Mouse (Mus musculus) intestine, postnatal 0 days (tissue): ENCODE data around the gene Atp1b2. TPM values are rescaled to one million over a fixed set of nuclear protein-coding genes. Genes with fewer than 3 reads are reported as not detected.

Source experiments
- ATAC-seq: fragments of 200-750 bp; cut with Nextera tagmentation; 2 replicates; pipeline ENCODE4 v1.8.0; 2017; ENCODE audit warnings: mild to moderate bottlenecking, moderate TSS enrichment, moderate library complexity
- H3K27ac ChIP-seq: fragments of 300-500 bp; sonication (generic); 2 replicates; pipeline ENCODE4 v1.5.1; 2014; ENCODE audit warnings: mild to moderate bottlenecking, low read depth, low read length, moderate library complexity
- H3K27me3 ChIP-seq: fragments of 300-500 bp; sonication (generic); replicated peaks from 2 replicates; pipeline ENCODE4 v1.6.1; 2014; ENCODE audit warnings: low read length, mixed read lengths; ENCODE audit not compliant: control insufficient read depth, insufficient read depth
- H3K36me3 ChIP-seq: fragments of 300-500 bp; sonication (generic); 2 replicates; pipeline ENCODE4 v1.6.1; 2014; ENCODE audit warnings: mild to moderate bottlenecking, moderate library complexity; ENCODE audit not compliant: control insufficient read depth, insufficient read depth
- H3K4me1 ChIP-seq: fragments of 300-500 bp; sonication (generic); replicated peaks from 2 replicates; pipeline ENCODE4 v1.6.1; 2014; ENCODE audit warnings: antibody characterized with exemption, low read length, mixed read lengths; ENCODE audit not compliant: control insufficient read depth, insufficient read depth
- H3K4me2 ChIP-seq: fragments of 300-500 bp; sonication (generic); replicated peaks from 2 replicates; pipeline ENCODE4 v1.6.1; 2014; ENCODE audit warnings: low read depth, mild to moderate bottlenecking, moderate library complexity
- H3K4me3 ChIP-seq: fragments of 300-500 bp; sonication (generic); 2 replicates; pipeline ENCODE4 v1.5.1; 2014; ENCODE audit warnings: low read depth, low read length
- H3K9ac ChIP-seq: fragments of 300-500 bp; sonication (generic); 2 replicates; pipeline ENCODE4 v1.6.1; 2014; ENCODE audit warnings: mild to moderate bottlenecking, low read depth, low read length
- H3K9me3 ChIP-seq: fragments of 300-500 bp; sonication (generic); 2 replicates; pipeline ENCODE4 v1.6.1; 2016; ENCODE audit warnings: mixed run types; ENCODE audit not compliant: control insufficient read depth
- CTCF ChIP-seq: sonication (generic); IDR thresholded peaks from 2 replicates; pipeline ENCODE4 v1.5.1; 2016; ENCODE audit warnings: low read depth, mild to moderate bottlenecking, control low read depth, antibody characterized with exemption, moderate library complexity
- WGBS: fragments of 180-500 bp; shearing (Covaris S2); extraction: QIAGEN DNeasy Blood & Tissue Kit; methylation state at CpG from one replicate; pipeline ENCODE4 v1.1.7; 2014; 5-methylcytosine and 5-hydroxymethylcytosine counted together
- polyA plus RNA-seq: library from polyadenylated mRNA; unstranded; fragments of >200 nt; fragmentation: Nextera tagmentation; extraction: Ambion mirVana; gene quantifications from 2 replicates; pipeline ENCODE4 v1.2.1, GENCODE M21; 2015

The Atp1b2 gene
- polyA plus RNA-seq, 1 experiment from 2014 or later, result 7.5 TPM

DNA sequence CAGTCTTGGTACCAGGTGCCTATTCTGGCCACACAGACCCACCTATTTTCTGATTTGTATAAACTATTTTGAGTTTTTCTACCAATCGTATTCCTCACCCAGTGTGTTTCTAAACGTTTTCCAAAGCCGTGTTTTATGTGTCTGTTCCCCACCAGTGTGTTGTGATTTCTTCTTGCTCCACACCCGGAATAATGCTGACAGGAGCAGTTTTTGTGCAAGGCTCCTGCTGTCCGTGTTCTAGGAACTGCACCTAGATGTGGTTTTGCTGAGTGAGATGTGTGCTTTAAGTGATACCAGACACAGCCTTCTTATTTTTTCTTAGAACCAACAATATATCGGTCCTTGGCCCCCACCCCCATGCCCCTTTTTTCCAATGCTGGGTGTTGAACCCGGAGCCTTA lies 21.7 kb downstream of the Atp1b2 start:
- Histone ChIP-seq H3K9me3 (no peaks in the 10 kb centered on the region), H3K4me3 (no peak overlapping the region), H3K27ac (no peak overlapping the region; the same call in 1 of the 2 replicates), H3K9ac (no peak overlapping the region), H3K36me3 (peaks cover 17% of the 10 kb centered on the region), H3K4me1 (no peaks in the 10 kb centered on the region), H3K27me3 (no peaks in the 10 kb centered on the region), H3K4me2 (no peak overlapping the region)
- 71% methylated on average over 7 of the region's 7 CpGs for WGBS
- no peak for TF ChIP-seq CTCF
- no peak for ATAC-seq

DNA sequence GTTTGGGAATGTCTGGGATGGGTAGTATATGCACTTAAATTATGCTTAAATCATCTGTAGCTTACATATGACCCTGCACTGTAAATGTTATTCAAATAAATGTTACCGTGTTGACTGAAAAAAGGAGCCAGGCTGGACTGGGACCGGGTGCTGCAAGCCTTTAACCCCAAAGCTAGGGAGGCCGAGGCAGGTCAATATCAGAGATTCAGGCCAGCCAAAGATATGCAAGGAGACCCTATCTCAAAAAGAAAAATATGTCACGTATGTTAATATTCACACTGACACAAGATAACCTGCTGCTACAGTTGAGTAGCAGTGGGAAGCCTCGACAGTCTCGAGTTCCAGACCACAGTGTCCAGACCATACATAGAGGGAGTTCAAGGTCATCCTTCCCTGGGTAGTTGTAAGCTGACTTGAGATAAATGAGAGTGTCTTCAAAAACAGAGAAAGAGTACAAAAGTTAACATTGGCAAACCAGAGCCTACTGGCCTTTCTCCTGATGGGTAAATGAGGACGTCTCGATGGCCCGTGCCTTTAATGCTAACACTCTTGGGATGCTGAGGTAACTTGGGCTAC lies 23.4 kb downstream of the Atp1b2 start:
- Histone ChIP-seq H3K9ac (no peak overlapping the region), H3K4me2 (peak overlapping the region; percentile 94), H3K27me3 (no peaks in the 10 kb centered on the region), H3K4me1 (no peaks in the 10 kb centered on the region), H3K9me3 (no peaks in the 10 kb centered on the region), H3K36me3 (peaks cover under 1% of the 10 kb centered on the region), H3K27ac (no peak overlapping the region), H3K4me3 (peak overlapping the region; percentile 80)
- 55% methylated on average over 9 of the region's 9 CpGs for WGBS
- no peak for TF ChIP-seq CTCF
- ATAC-seq, result no peak

DNA sequence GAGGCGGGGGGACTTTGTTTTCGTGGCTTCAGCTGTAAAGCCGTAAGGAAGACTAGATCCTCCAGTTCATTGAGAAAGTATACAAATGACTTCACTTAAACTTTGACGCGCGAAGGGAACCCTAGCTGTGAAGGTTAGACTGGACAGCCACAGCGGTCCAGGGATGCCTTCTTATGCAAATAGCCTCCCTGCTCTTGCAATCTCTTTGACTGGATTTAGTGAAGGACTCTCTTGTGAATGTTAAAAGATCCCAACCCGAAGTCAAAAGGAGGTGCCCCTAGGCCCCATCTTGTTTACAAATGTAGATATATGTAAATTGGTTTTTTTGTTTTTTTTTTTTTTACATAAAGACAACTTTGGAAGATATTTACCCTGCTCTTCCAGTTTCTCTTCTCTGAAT lies 23.9 kb downstream of the Atp1b2 start:
- Histone ChIP-seq H3K27me3 (no peaks in the 10 kb centered on the region), H3K27ac (0 out of 2 replicates have a peak overlapping the region, but pooled peaks have one; percentile 41), H3K9ac (peak overlapping the region; percentile 49), H3K36me3 (no peaks in the 10 kb centered on the region; the same call in 1 of the 2 replicates), H3K4me1 (no peaks in the 10 kb centered on the region), H3K4me3 (peak overlapping the region; percentile 80), H3K4me2 (peak overlapping the region; percentile 94), H3K9me3 (no peaks in the 10 kb centered on the region)
- 0% methylated on average over 8 of the region's 8 CpGs for WGBS
- no peak for ATAC-seq
- TF ChIP-seq CTCF, result no peak

DNA sequence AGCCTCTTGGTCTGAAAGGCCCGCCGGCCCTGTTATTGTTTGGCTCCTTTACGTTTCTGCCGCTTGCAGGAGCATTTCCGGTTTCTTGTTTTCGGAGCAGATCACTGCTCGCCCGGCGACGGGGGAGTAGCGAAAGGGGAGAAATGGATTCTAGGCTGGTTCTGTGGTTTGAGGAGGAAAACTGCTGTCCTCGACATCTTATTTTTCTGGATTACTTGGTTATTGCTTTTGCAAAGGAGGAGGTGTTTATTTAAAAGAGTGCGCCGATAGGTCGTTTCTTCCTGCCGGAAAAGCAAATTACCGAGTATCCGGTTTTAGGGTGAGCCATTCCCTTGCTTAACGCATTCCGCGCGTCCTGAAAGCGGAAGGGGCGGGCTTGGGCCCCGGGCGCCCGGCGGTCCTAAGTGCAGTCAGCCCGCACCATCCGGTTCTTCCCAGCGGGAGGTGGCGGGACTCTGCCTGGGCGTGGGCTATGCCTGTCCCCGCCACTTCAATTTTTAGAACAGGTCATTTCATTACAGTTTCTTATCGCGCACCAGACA lies 24.5 kb downstream of the Atp1b2 start:
- peak overlapping the region; percentile 94 for H3K4me2 ChIP-seq
- H3K36me3 ChIP-seq, result no peaks in the 10 kb centered on the region; the same call in 1 of the 2 replicates
- H3K9me3 ChIP-seq, result no peaks in the 10 kb centered on the region
- peak overlapping the region; percentile 94 for H3K27ac ChIP-seq
- TF ChIP-seq CTCF, result no peak; the same call in none of the 2 replicates
- H3K9ac ChIP-seq, result peak overlapping the region; percentile 64
- H3K27me3 ChIP-seq, result no peaks in the 10 kb centered on the region
- WGBS, result under 1% methylated on average over 36 of the region's 36 CpGs
- no peaks in the 10 kb centered on the region for H3K4me1 ChIP-seq
- peak; percentile 78 for ATAC-seq
- H3K4me3 ChIP-seq, result peak overlapping the region; percentile 80

DNA sequence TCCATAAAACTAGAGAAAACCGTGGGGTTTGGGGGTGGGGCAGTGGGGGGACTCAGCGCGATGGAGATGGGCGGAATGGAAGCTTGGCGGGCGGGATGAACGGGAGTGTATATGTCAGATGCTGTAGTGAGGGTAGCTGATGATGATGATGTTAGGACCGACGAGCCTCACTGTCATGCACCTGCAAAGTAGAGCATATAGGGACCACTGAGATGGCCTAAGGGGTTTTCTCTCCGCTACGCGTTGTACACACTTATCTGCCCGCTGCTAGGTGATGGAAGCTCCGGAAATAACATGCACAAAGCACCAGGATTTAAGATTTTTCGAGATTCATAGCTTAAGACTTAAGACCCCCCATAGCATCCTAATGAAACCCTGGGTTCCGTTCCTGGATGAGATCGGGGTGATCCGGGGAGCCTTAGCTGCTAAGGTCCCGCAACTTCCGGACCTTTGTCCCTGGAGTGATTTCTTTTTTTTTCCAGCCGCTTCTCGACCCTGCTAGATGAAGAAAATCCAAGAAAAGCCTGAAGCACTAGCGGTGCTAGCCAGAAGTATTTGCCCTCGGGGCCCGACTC lies 25.1 kb downstream of the Atp1b2 start:
- Histone ChIP-seq H3K4me3 (peak overlapping the region; percentile 80), H3K9ac (peak overlapping the region; percentile 64), H3K27ac (peak overlapping the region; percentile 94), H3K27me3 (no peaks in the 10 kb centered on the region), H3K36me3 (no peaks in the 10 kb centered on the region; the same call in 1 of the 2 replicates), H3K4me1 (no peaks in the 10 kb centered on the region), H3K9me3 (no peaks in the 10 kb centered on the region), H3K4me2 (peak overlapping the region; percentile 94)
- under 1% methylated on average over 25 of the region's 25 CpGs for WGBS
- no peak for ATAC-seq
- no peak for TF ChIP-seq CTCF

DNA sequence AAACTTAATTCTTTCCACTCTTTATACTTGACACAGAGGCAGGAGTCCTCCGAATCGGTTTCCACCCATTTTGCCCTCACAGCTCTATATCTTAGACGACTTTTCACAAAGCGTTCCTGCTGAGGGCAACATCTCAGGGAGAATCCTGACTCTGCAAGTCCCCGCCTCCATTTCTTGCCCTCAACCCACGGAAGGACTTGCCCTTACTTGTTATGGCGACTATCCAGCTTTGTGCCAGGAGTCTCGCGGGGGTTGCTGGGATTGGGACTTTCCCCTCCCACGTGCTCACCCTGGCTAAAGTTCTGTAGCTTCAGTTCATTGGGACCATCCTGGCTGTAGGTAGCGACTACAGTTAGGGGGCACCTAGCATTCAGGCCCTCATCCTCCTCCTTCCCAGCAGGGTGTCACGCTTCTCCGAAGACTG lies 25.6 kb downstream of the Atp1b2 start, which contains the start of the genes Wrap53 and Trp53:
TSS of gene Wrap53 (minus strand) at position 165 of the 424 bp plus-strand sequence.
TSS of gene Trp53 (plus strand) at position 269 of the 424 bp plus-strand sequence.
- peak; percentile 53 for ATAC-seq
- peak within 1 kb of the TSS; percentile 94 for H3K4me2 ChIP-seq
- under 1% methylated on average over 13 of the region's 13 CpGs for WGBS
- no peaks in the 10 kb centered on the region for H3K9me3 ChIP-seq
- H3K9ac ChIP-seq, result peak within 1 kb of the TSS; percentile 64
- H3K36me3 ChIP-seq, result no peaks in the 10 kb centered on the region; the same call in 1 of the 2 replicates
- TF ChIP-seq CTCF, result peak; percentile 15; the same call in 1 of the 2 replicates
- H3K27ac ChIP-seq, result peak within 1 kb of the TSS; percentile 94
- no peaks in the 10 kb centered on the region for H3K4me1 ChIP-seq
- no peaks in the 10 kb centered on the region for H3K27me3 ChIP-seq
- peak within 1 kb of the TSS; percentile 80 for H3K4me3 ChIP-seq
